Mouse (Mus musculus) liver, adult 2 months (tissue): ENCODE results near the gene Cdc42bpa. TPM values are rescaled to one million over a fixed set of nuclear protein-coding genes. Genes with fewer than 3 reads are reported as not detected.

Experiments
- DNase-seq: peaks from one replicate; pipeline ENCODE4 v3.0.0-alpha.2; 2011; ENCODE audit warnings: low read depth, low spot score; ENCODE audit errors: extremely low read depth
- H3K27ac ChIP-seq: fragments of 200-500 bp; replicated peaks from 2 replicates; pipeline ENCODE4 v1.5.1; 2012; ENCODE audit warnings: low read depth, mild to moderate bottlenecking, control low read depth, inconsistent platforms, low read length; ENCODE audit not compliant: insufficient read depth
- H3K27me3 ChIP-seq: fragments of 200-500 bp; 2 replicates; pipeline ENCODE4 v1.6.1; 2012; ENCODE audit warnings: mild to moderate bottlenecking, moderate library complexity, low read length, inconsistent platforms; ENCODE audit not compliant: control insufficient read depth, insufficient read depth
- H3K36me3 ChIP-seq: fragments of 200-500 bp; 2 replicates; pipeline ENCODE4 v1.6.1; 2012; ENCODE audit warnings: low read length, inconsistent platforms; ENCODE audit not compliant: control insufficient read depth, insufficient read depth
- H3K4me1 ChIP-seq: fragments of 200-500 bp; 2 replicates; pipeline ENCODE4 v1.6.1; 2011; ENCODE audit warnings: low read length; ENCODE audit not compliant: control insufficient read depth, insufficient read depth
- H3K4me3 ChIP-seq: fragments of 200-500 bp; 2 replicates; pipeline ENCODE4 v1.5.1; 2011; ENCODE audit warnings: low read depth, mild to moderate bottlenecking, control low read depth, low read length, moderate library complexity; ENCODE audit not compliant: insufficient read depth
- H3K79me2 ChIP-seq: fragments of 200-500 bp; 2 replicates; pipeline ENCODE4 v1.6.1; 2012; ENCODE audit warnings: inconsistent platforms, mild to moderate bottlenecking, low read length, moderate library complexity; ENCODE audit not compliant: control insufficient read depth, insufficient read depth
- H3K9ac ChIP-seq: fragments of 200-500 bp; 2 replicates; pipeline ENCODE4 v1.6.1; 2012; ENCODE audit warnings: low read depth, mild to moderate bottlenecking, control low read depth, inconsistent platforms, low read length
- CTCF ChIP-seq: fragments of 200-500 bp; IDR thresholded peaks from 2 replicates; pipeline ENCODE4 v1.5.1; 2011; ENCODE audit warnings: low read depth, low read length, control low read depth
- POLR2A ChIP-seq: fragments of 200-500 bp; IDR thresholded peaks from 2 replicates; pipeline ENCODE4 v1.6.1; 2011; ENCODE audit warnings: low read length, control low read depth; ENCODE audit not compliant: insufficient read depth; ENCODE audit errors: extremely low read depth
- WGBS: fragments of 180-500 bp; shearing (Covaris S2); methylation state at CpG from one replicate; pipeline ENCODE4 v1.1.7; 2018; 5-methylcytosine and 5-hydroxymethylcytosine counted together
- polyA plus RNA-seq: library from polyadenylated mRNA; depleted of rRNA; stranded (reverse); fragments of >200 nt; gene quantifications from 2 replicates; pipeline ENCODE4 v1.2.3, GENCODE M21; 2012
- total RNA-seq: library from RNA; depleted of rRNA; stranded (reverse); fragments of >200 nt; gene quantifications from 2 replicates; pipeline ENCODE4 v1.2.3, GENCODE M21; 2014

The Cdc42bpa gene
- total and polyA plus RNA-seq, 2 experiments = 7.0 to 24.7 TPM

- Histone ChIP-seq H3K4me1 (peaks cover 72% of the 10 kb centered on the region), H3K27ac (no peak overlapping the region), H3K36me3 (peaks cover 6% of the 10 kb centered on the region; the same call in 1 of the 2 replicates), H3K27me3 (no peaks in the 10 kb centered on the region), H3K4me3 (no peak overlapping the region), H3K9ac (no peak overlapping the region), H3K79me2 (peaks cover 61% of the 10 kb centered on the region; the same call in 1 of the 2 replicates)
- no peak for TF ChIP-seq CTCF
- TF ChIP-seq POLR2A = no peak
- DNase-seq = no peak
- 37% methylated on average over 6 of the region's 6 CpGs for WGBS
Observed at GRCm38 (mm10) chr1:180183525-180184159, 223.4 kb downstream of the Cdc42bpa start.

GRCm38 (mm10) chr1:180184768-180185167, 224.5 kb downstream of the Cdc42bpa start:
- Histone ChIP-seq H3K27ac (no peak overlapping the region), H3K4me1 (peaks cover 70% of the 10 kb centered on the region), H3K79me2 (peaks cover 56% of the 10 kb centered on the region; the same call in 1 of the 2 replicates), H3K9ac (no peak overlapping the region), H3K27me3 (no peaks in the 10 kb centered on the region), H3K36me3 (0 out of 2 replicates have a peak, but pooled peaks cover 4% of the 10 kb centered on the region), H3K4me3 (no peak overlapping the region)
- no peak for TF ChIP-seq POLR2A
- no peak for TF ChIP-seq CTCF
- 38% methylated on average over 7 of the region's 7 CpGs for WGBS
- no peak for DNase-seq

GRCm38 (mm10) chr1:180185877-180186276, 225.6 kb downstream of the Cdc42bpa start:
- no peaks in the 10 kb centered on the region for H3K27me3 ChIP-seq
- no peak for DNase-seq
- H3K27ac ChIP-seq = no peak overlapping the region
- no peak overlapping the region for H3K9ac ChIP-seq
- no peak overlapping the region for H3K4me3 ChIP-seq
- H3K79me2 ChIP-seq = peaks cover 58% of the 10 kb centered on the region
- 25% methylated on average over 5 of the region's 5 CpGs for WGBS
- H3K4me1 ChIP-seq = peaks cover 68% of the 10 kb centered on the region
- H3K36me3 ChIP-seq = no peaks in the 10 kb centered on the region
- no peak for TF ChIP-seq POLR2A
- TF ChIP-seq CTCF = no peak

- no peak overlapping the region for H3K9ac ChIP-seq
- WGBS = 72% methylated on average over 3 of the region's 3 CpGs
- no peaks in the 10 kb centered on the region for H3K36me3 ChIP-seq
- H3K79me2 ChIP-seq = peaks cover 57% of the 10 kb centered on the region
- no peak overlapping the region for H3K27ac ChIP-seq
- H3K27me3 ChIP-seq = no peaks in the 10 kb centered on the region
- no peak for DNase-seq
- H3K4me1 ChIP-seq = peaks cover 68% of the 10 kb centered on the region
- TF ChIP-seq POLR2A (no peak), CTCF (no peak)
- no peak overlapping the region for H3K4me3 ChIP-seq
Observed at GRCm38 (mm10) chr1:180186371-180186770, 226.1 kb downstream of the Cdc42bpa start.

GRCm38 (mm10) chr1:180188951-180189350, 228.7 kb downstream of the Cdc42bpa start:
- Histone ChIP-seq H3K4me3 (no peak overlapping the region), H3K27ac (no peak overlapping the region), H3K27me3 (no peaks in the 10 kb centered on the region), H3K36me3 (no peaks in the 10 kb centered on the region), H3K79me2 (peaks cover 47% of the 10 kb centered on the region), H3K9ac (no peak overlapping the region), H3K4me1 (peaks cover 62% of the 10 kb centered on the region)
- 15% methylated on average over 4 of the region's 4 CpGs for WGBS
- no peak for TF ChIP-seq CTCF
- no peak for TF ChIP-seq POLR2A
- DNase-seq = peak; percentile 75

GRCm38 (mm10) chr1:180191112-180191511, 230.8 kb downstream of the Cdc42bpa start:
- Histone ChIP-seq H3K36me3 (no peaks in the 10 kb centered on the region), H3K9ac (peak overlapping the region; percentile 39), H3K27me3 (no peaks in the 10 kb centered on the region), H3K79me2 (peaks cover 41% of the 10 kb centered on the region), H3K27ac (peak overlapping the region; percentile 47), H3K4me3 (peak overlapping the region; percentile 12; the same call in 1 of the 2 replicates), H3K4me1 (peaks cover 53% of the 10 kb centered on the region)
- TF ChIP-seq POLR2A = no peak
- no peak for TF ChIP-seq CTCF
- 41% methylated on average over 8 of the region's 8 CpGs for WGBS
- DNase-seq = peak; percentile 55
